ENCODE assay signal across 15 mouse cellular contexts in the genomic region with DNA sequence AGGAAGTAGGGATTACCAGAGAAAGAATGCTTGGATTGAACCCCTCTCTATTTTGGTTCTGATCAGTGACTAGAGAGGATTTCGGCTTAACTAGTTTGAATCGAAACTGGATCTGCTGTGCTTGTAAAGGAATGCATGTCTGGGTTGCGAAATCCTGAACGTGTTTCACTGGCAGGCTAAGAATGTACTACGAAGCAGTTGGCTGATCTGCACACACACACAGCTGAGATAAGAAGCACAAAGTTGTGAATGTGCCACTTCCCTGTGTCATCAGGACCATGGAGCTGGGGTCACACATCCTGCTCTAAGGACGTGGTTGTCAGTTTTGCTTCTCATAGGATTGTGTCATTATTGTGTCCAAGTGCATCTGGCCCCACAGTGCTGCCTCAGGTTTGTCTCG. TPM values are rescaled to one million over a fixed set of nuclear protein-coding genes. Genes with fewer than 3 reads are reported as not detected.
A peak's percentile ranks its signal among the peaks of the same experiment; 100 is the strongest.
DNase-seq lines count a peak whose midpoint lies in the region; ATAC-seq and TF ChIP-seq lines count a peak whose summit lies in the region.
"Had no signal": no experiment of that assay in that cellular context is flagged by ENCODE, and none has a peak within 500 bp of the region (broad histone marks: within the 10 kb centered on the region; RNA-seq: fewer than 3 reads in every experiment).

No protein-coding gene starts in this region.

- H3K27ac ChIP-seq in lung, embryonic 14.5 days (ENCODE audit: low read depth), result no peak overlapping the region
- H3K27ac ChIP-seq: limb, embryonic 13.5 days; neural tube, embryonic 15.5 days had no signal

- H3K4me1 ChIP-seq in lung, embryonic 14.5 days (ENCODE audit: insufficient read depth), result no peaks in the 10 kb centered on the region
- H3K4me1 ChIP-seq: limb, embryonic 13.5 days; neural tube, embryonic 15.5 days had no signal

- no peaks in the 10 kb centered on the region for H3K9me3 ChIP-seq in lung, embryonic 14.5 days (ENCODE audit: low read depth, low read length)
- H3K9me3 ChIP-seq: limb, embryonic 13.5 days; neural tube, embryonic 15.5 days had no signal

- peak; percentile 82 for ATAC-seq in lung, embryonic 14.5 days (ENCODE audit: insufficient read depth)

- no peak overlapping the region for H3K4me2 ChIP-seq in lung, embryonic 14.5 days
- H3K4me2 ChIP-seq: limb, embryonic 13.5 days; neural tube, embryonic 15.5 days had no signal

- no peaks in the 10 kb centered on the region for H3K27me3 ChIP-seq in lung, embryonic 14.5 days (ENCODE audit: insufficient read depth, low read length)
- H3K27me3 ChIP-seq: limb, embryonic 13.5 days; neural tube, embryonic 15.5 days had no signal

- no peak overlapping the region for H3K4me3 ChIP-seq in lung, embryonic 14.5 days (ENCODE audit: low read depth, low read length)
- H3K4me3 ChIP-seq: limb, embryonic 13.5 days; neural tube, embryonic 15.5 days had no signal

- peak; percentile 92 for DNase-seq in heart, adult 11 months
- no peak for DNase-seq in heart, postnatal 14 days
- DNase-seq in 3T3-L1 (ENCODE audit: low read depth, low spot score), result peak; percentile 83
- DNase-seq in fibroblast of lung, adult 2 months (ENCODE audit: low read depth), result peak; percentile 41
- peak; percentile 76 for DNase-seq in lung, embryonic 14.5 days
- DNase-seq in retina, postnatal 1 day, result no peak
- no peak for DNase-seq in spleen, postnatal 4 days (ENCODE audit: low spot score in 2 of 2)
- no peak for DNase-seq in thymus, postnatal 14 days
- DNase-seq: cerebellum, adult 11 months; kidney, adult 8-10 months; midbrain, embryonic 14.5 days had no signal

- TF ChIP-seq CTCF in lung, embryonic 14.5 days (IDR thresholded peaks at IDR 0.05; ENCODE audit: low read depth), result no peak

- 0 out of 2 replicates have a peak, but pooled peaks cover 10% of the 10 kb centered on the region for H3K36me3 ChIP-seq in lung, embryonic 14.5 days (ENCODE audit: insufficient read depth)

- WGBS in lung, embryonic 14.5 days, result 42% methylated on average over 7 of the region's 7 CpGs

- no peak overlapping the region for H3K9ac ChIP-seq in lung, embryonic 14.5 days
- H3K9ac ChIP-seq: limb, embryonic 13.5 days; neural tube, embryonic 15.5 days had no signal

- intact Hi-C loops in heart, postnatal 14 days (cut with DNase I), result no loop called here

RNA-seq across cellular contexts. Expression of gene Tdrd6, which starts 14.3 kb away (rescaled TPM):
- total RNA-seq in heart, postnatal 14 days (2021), result under 1 TPM in 1 of 2 experiments, not detected in 1; 0.05 TPM
- polyA plus RNA-seq in lung, embryonic 14.5 days (2014; fragmentation: Nextera tagmentation; extraction: Ambion mirVana), result 0.18 TPM in 1 of 2 replicates, not detected in the other
- total RNA-seq: adrenal gland, postnatal 36 days; hematopoietic stem cell, adult 5-6 weeks had no signal

RNA-seq across cellular contexts. Expression of gene Slc25a27, which starts 22.6 kb away (rescaled TPM):
- 1 to 10 TPM; 3.6 to 4.8 TPM for total RNA-seq in heart, postnatal 14 days (2021)
- 15.0 and 16.0 TPM in 2 replicates for polyA plus RNA-seq in lung, embryonic 14.5 days (2014; fragmentation: Nextera tagmentation; extraction: Ambion mirVana)

RNA-seq across cellular contexts. Expression of gene Cyp39a1, which starts 22.9 kb away (rescaled TPM):
- 1 to 10 TPM; 6.2 to 6.5 TPM for total RNA-seq in heart, postnatal 14 days (2021)
- 30.5 and 32.2 TPM in 2 replicates for polyA plus RNA-seq in lung, embryonic 14.5 days (2014; fragmentation: Nextera tagmentation; extraction: Ambion mirVana)

Comparison
In these comparisons a context has a peak if more than half of its experiments do, and no peak if none do; other contexts are left out.
1. DNase-seq: peak in heart, adult 11 months (single experiment), 3T3-L1 (single experiment), fibroblast of lung, adult 2 months (single experiment) and lung, embryonic 14.5 days (single experiment); none in heart, postnatal 14 days (0 of 2), retina, postnatal 1 day (single experiment), spleen, postnatal 4 days (0 of 2) and thymus, postnatal 14 days (single experiment).